In the genomic region with DNA sequence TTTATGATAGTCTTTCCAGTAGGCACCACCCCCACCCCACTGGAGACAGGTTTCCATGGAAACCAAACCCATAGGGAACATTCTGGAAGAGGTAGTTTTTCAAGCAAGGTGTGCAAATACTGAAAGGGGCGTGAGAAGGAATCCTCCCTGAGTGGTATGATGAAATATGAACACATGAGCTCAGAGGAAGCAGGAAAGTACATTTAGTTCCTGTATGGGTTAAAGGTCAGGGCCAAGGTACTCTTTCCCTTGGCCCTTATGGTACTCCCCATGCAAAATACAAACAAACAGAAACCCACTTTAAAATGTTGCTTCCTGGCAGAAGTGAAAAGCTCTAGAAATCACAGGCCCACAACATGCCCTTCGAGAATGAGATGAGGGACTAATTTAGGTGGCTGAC, we compare ENCODE assay signal across 26 mouse cellular contexts. TPM values are rescaled to one million over a fixed set of nuclear protein-coding genes. Genes with fewer than 3 reads are reported as not detected.
DNase-seq lines count a peak whose midpoint lies in the region; ATAC-seq and TF ChIP-seq lines count a peak whose summit lies in the region.
"Had no signal": no experiment of that assay in that cellular context is flagged by ENCODE, and none has a peak within 500 bp of the region (broad histone marks: within the 10 kb centered on the region; RNA-seq: fewer than 3 reads in every experiment).

No protein-coding gene starts in this region.

- H3K36me3 ChIP-seq in intestine, postnatal 0 days (ENCODE audit: control insufficient read depth, insufficient read depth) = no peaks in the 10 kb centered on the region
- no peaks in the 10 kb centered on the region for H3K36me3 ChIP-seq in intestine, embryonic 15.5 days
- no peaks in the 10 kb centered on the region for H3K36me3 ChIP-seq in liver, adult 2 months (ENCODE audit: control insufficient read depth, insufficient read depth, low read length)
- H3K36me3 ChIP-seq: embryonic facial prominence, embryonic 12.5 days; forebrain, embryonic 12.5 days; heart, embryonic 15.5 days; hindbrain, embryonic 10.5 days had no signal

- TF ChIP-seq POLR2A in liver, adult 2 months (IDR thresholded peaks at IDR 0.05; ENCODE audit: extremely low read depth, insufficient read depth, low read length) = no peak
- no peak for TF ChIP-seq POLR2A in lung, adult 2 months (IDR thresholded peaks at IDR 0.05; ENCODE audit: borderline replicate concordance, extremely low read depth, low read depth, low read length)

- H3K4me2 ChIP-seq in intestine, postnatal 0 days (replicated peaks; ENCODE audit: low read depth) = no peak overlapping the region
- H3K4me2 ChIP-seq in intestine, embryonic 15.5 days (replicated peaks) = no peak overlapping the region
- H3K4me2 ChIP-seq: embryonic facial prominence, embryonic 12.5 days; forebrain, embryonic 12.5 days; heart, embryonic 11.5 days; heart, embryonic 15.5 days; hindbrain, embryonic 14.5 days had no signal

- H3K9ac ChIP-seq in intestine, postnatal 0 days (ENCODE audit: low read depth, low read length) = no peak overlapping the region
- H3K9ac ChIP-seq in intestine, embryonic 15.5 days = no peak overlapping the region
- no peak overlapping the region for H3K9ac ChIP-seq in liver, adult 2 months (ENCODE audit: low read depth, low read length)
- H3K9ac ChIP-seq: embryonic facial prominence, embryonic 12.5 days; forebrain, embryonic 12.5 days; heart, embryonic 15.5 days; hindbrain, embryonic 14.5 days had no signal

- no peak overlapping the region for H3K4me3 ChIP-seq in intestine, postnatal 0 days (ENCODE audit: low read depth, low read length)
- H3K4me3 ChIP-seq in intestine, embryonic 15.5 days (replicated peaks) = no peak overlapping the region
- H3K4me3 ChIP-seq in liver, adult 2 months (ENCODE audit: insufficient read depth, low read depth, low read length) = no peak overlapping the region
- no peak overlapping the region for H3K4me3 ChIP-seq in lung, adult 2 months (replicated peaks; ENCODE audit: extremely low read depth, low read depth, low read length)
- H3K4me3 ChIP-seq: embryonic facial prominence, embryonic 12.5 days; forebrain, embryonic 12.5 days; heart, adult 2 months; heart, embryonic 15.5 days; hindbrain, embryonic 10.5 days had no signal

- H3K27me3 ChIP-seq in intestine, postnatal 0 days (replicated peaks; ENCODE audit: control insufficient read depth, insufficient read depth, low read length) = no peaks in the 10 kb centered on the region
- H3K27me3 ChIP-seq in intestine, embryonic 15.5 days (replicated peaks) = no peaks in the 10 kb centered on the region
- no peaks in the 10 kb centered on the region for H3K27me3 ChIP-seq in liver, adult 2 months (ENCODE audit: control insufficient read depth, insufficient read depth, low read length)
- H3K27me3 ChIP-seq: CH12.LX; embryonic facial prominence, embryonic 12.5 days; forebrain, embryonic 12.5 days; heart, embryonic 15.5 days; Patski had no signal

- H3K79me2 ChIP-seq in liver, adult 2 months (ENCODE audit: control insufficient read depth, insufficient read depth, low read length) = no peaks in the 10 kb centered on the region

- peak; percentile 42 for DNase-seq in liver, adult 2 months (ENCODE audit: extremely low read depth, low read depth, low spot score)
- no peak for DNase-seq in liver
- DNase-seq in lung, postnatal 25 days (ENCODE audit: low spot score) = peak; percentile 37
- no peak for DNase-seq in lung, adult 2 months
- peak; percentile 5 for DNase-seq in mesoderm, embryonic 11.5 days (ENCODE audit: low read depth, low spot score)
- no peak for DNase-seq in spleen, postnatal 4 days (ENCODE audit: low spot score in 2 of 2)
- DNase-seq: adrenal gland, adult 2 months; adrenal gland, postnatal 36 days; cerebellum, adult 11 months; cerebellum, adult 8-10 months; cerebellum, postnatal 14 days; embryo, embryonic 11 days; gastrocnemius, postnatal 10 days; heart, adult 2 months; heart, postnatal 14 days had no signal

- TF ChIP-seq CTCF in intestine, postnatal 0 days (IDR thresholded peaks at IDR 0.05; ENCODE audit: low read depth) = no peak
- TF ChIP-seq CTCF in liver, adult 2 months (IDR thresholded peaks at IDR 0.05; ENCODE audit: low read depth, low read length) = no peak
- no peak for TF ChIP-seq CTCF in lung, adult 2 months (IDR thresholded peaks at IDR 0.05; ENCODE audit: insufficient read depth, low read length)

- H3K4me1 ChIP-seq in intestine, postnatal 0 days (replicated peaks; ENCODE audit: control insufficient read depth, insufficient read depth, low read length) = no peaks in the 10 kb centered on the region
- H3K4me1 ChIP-seq in intestine, embryonic 15.5 days (replicated peaks) = no peaks in the 10 kb centered on the region
- H3K4me1 ChIP-seq in liver, adult 2 months (ENCODE audit: control insufficient read depth, insufficient read depth, low read length) = peaks cover 4% of the 10 kb centered on the region; the same call in 1 of the 2 replicates
- no peaks in the 10 kb centered on the region for H3K4me1 ChIP-seq in lung, adult 2 months (ENCODE audit: control insufficient read depth, insufficient read depth, low read length)
- H3K4me1 ChIP-seq: embryonic facial prominence, embryonic 12.5 days; heart, embryonic 15.5 days had no signal

- WGBS in intestine, postnatal 0 days = 52% methylated on average over 2 of the region's 2 CpGs
- WGBS in intestine, embryonic 15.5 days = 57% methylated on average over 2 of the region's 2 CpGs
- 53% methylated on average over 2 of the region's 2 CpGs for whole genome bisulfite sequencing in liver, adult 2 months
- 41% methylated on average over 2 of the region's 2 CpGs for WGBS in lung, adult 2 months

- H3K9me3 ChIP-seq in intestine, postnatal 0 days (ENCODE audit: control insufficient read depth) = no peaks in the 10 kb centered on the region
- no peaks in the 10 kb centered on the region for H3K9me3 ChIP-seq in intestine, embryonic 15.5 days
- H3K9me3 ChIP-seq: embryonic facial prominence, embryonic 12.5 days; forebrain, embryonic 12.5 days; heart, embryonic 15.5 days; hindbrain, embryonic 10.5 days had no signal

- H3K27ac ChIP-seq in intestine, postnatal 0 days (ENCODE audit: low read depth, low read length) = no peak overlapping the region
- H3K27ac ChIP-seq in intestine, embryonic 15.5 days = no peak overlapping the region
- no peak overlapping the region for H3K27ac ChIP-seq in liver, adult 2 months (replicated peaks; ENCODE audit: insufficient read depth, low read depth, low read length)
- H3K27ac ChIP-seq: embryonic facial prominence, embryonic 12.5 days; forebrain, embryonic 12.5 days; heart, embryonic 15.5 days; hindbrain, embryonic 10.5 days; hindbrain, embryonic 14.5 days had no signal

- peak; percentile 47 for ATAC-seq in intestine, postnatal 0 days
- ATAC-seq in intestine, embryonic 15.5 days = no peak
- ATAC-seq: forebrain, embryonic 16.5 days; Patski had no signal

RNA-seq across cellular contexts. Expression of a gene that starts 39.1 kb away (rescaled TPM):
- polyA plus RNA-seq in intestine, postnatal 0 days (2015; fragmentation: Nextera tagmentation; extraction: Ambion mirVana) = 205 and 228 TPM in 2 replicates
- polyA plus RNA-seq in intestine, embryonic 15.5 days (2015; fragmentation: Nextera tagmentation; extraction: Ambion mirVana) = 140 and 147 TPM in 2 replicates
- 253 and 359 TPM in 2 replicates for total RNA-seq in liver, adult 2 months (2014; rRNA removed)
- polyA plus RNA-seq in liver, adult 2 months (2012; rRNA removed) = 125 and 130 TPM in 2 replicates
- 28.4 and 42.6 TPM in 2 replicates for polyA plus RNA-seq in lung, adult 2 months (2012; rRNA removed)

Comparison
In these comparisons a context has a peak if more than half of its experiments do, and no peak if none do; other contexts are left out.
1. DNase-seq: peak in liver, adult 2 months (single experiment), lung, postnatal 25 days (single experiment) and mesoderm, embryonic 11.5 days (single experiment); none in liver (single experiment), lung, adult 2 months (single experiment) and spleen, postnatal 4 days (0 of 2).